Mouse (Mus musculus) CH12.LX (cell line): ENCODE results near the gene Flywch2. TPM values are rescaled to one million over a fixed set of nuclear protein-coding genes. Genes with fewer than 3 reads are reported as not detected.

ENCODE experiments used
- DNase-seq: peaks from one replicate; pipeline ENCODE4 v3.0.0-alpha.2; 2013; ENCODE audit errors: extremely low read depth
- H3K27ac ChIP-seq: 2 replicates; pipeline ENCODE4 v1.5.1; 2012; ENCODE audit warnings: low read depth, mild to moderate bottlenecking, control low read depth, moderate library complexity; ENCODE audit not compliant: insufficient read depth
- H3K27me3 ChIP-seq: replicated peaks from 2 replicates; pipeline ENCODE3; 2012; ENCODE audit warnings: inconsistent platforms
- H3K36me3 ChIP-seq, 2 experiments: replicated peaks in 1 of 2; 2 replicates each; pipeline versions ENCODE3 to v1.6.1; 2012; ENCODE audit warnings: inconsistent platforms in 1 of 2, low read length in 1 of 2, mild to moderate bottlenecking in 1 of 2, mixed read lengths in 1 of 2, moderate library complexity in 1 of 2; ENCODE audit not compliant: control insufficient read depth in 1 of 2, insufficient read depth in 1 of 2
- H3K4me1 ChIP-seq, 2 experiments: 2 replicates each; pipeline ENCODE4 v1.6.1; 2012; ENCODE audit warnings: inconsistent platforms in 1 of 2, moderate library complexity in 1 of 2; ENCODE audit not compliant: insufficient read depth in 2 of 2, control insufficient read depth in 1 of 2
- H3K4me2 ChIP-seq: 2 replicates; pipeline ENCODE4 v1.6.1; 2012; ENCODE audit warnings: low read depth, mild to moderate bottlenecking, control low read depth; ENCODE audit not compliant: poor library complexity, insufficient read depth, severe bottlenecking
- H3K4me3 ChIP-seq, 3 experiments: fragments of 150-350 bp in 1 of 3; sonication (generic) in 1 of 3; replicated peaks in 1 of 3; 2 replicates each; pipeline versions ENCODE3 to v1.5.1; 2011 to 2012; ENCODE audit warnings: low read depth in 2 of 3, low read length in 2 of 3, mild to moderate bottlenecking in 2 of 3, moderate library complexity in 2 of 3, control low read depth in 1 of 3, improper control_type of control experiment in 1 of 3, inconsistent platforms in 1 of 3, mixed read lengths in 1 of 3; ENCODE audit not compliant: poor library complexity in 1 of 3
- H3K79me2 ChIP-seq: replicated peaks from 2 replicates; pipeline ENCODE4 v1.6.1; 2012; ENCODE audit warnings: mild to moderate bottlenecking, moderate library complexity; ENCODE audit not compliant: control insufficient read depth, poor library complexity, insufficient read depth, severe bottlenecking; ENCODE audit errors: extremely low read depth
- H3K9ac ChIP-seq: 2 replicates; pipeline ENCODE4 v1.6.1; 2012; ENCODE audit warnings: low read depth, mild to moderate bottlenecking, control low read depth, moderate library complexity; ENCODE audit not compliant: insufficient read depth
- H3K9me3 ChIP-seq: replicated peaks from 2 replicates; pipeline ENCODE3; 2012; ENCODE audit warnings: low read length, inconsistent platforms, mixed read lengths
- BHLHE40 ChIP-seq: IDR thresholded peaks from 2 replicates; pipeline ENCODE4 v1.6.1; 2011; ENCODE audit warnings: mild to moderate bottlenecking, low read depth, low read length, improper control_type of control experiment
- CTCF ChIP-seq, 2 experiments: IDR thresholded peaks in 1 of 2; conservative IDR thresholded peaks in 1 of 2; 2 replicates each; pipeline ENCODE4 v1.5.1; 2011 to 2012; ENCODE audit warnings: low read depth in 2 of 2, low read length in 2 of 2, improper control_type of control experiment in 1 of 2, inconsistent platforms in 1 of 2, mild to moderate bottlenecking in 1 of 2, moderate library complexity in 1 of 2
- E2F4 ChIP-seq: IDR thresholded peaks from 2 replicates; pipeline ENCODE4 v1.6.1; 2011; ENCODE audit warnings: low read depth, low read length, improper control_type of control experiment; ENCODE audit not compliant: insufficient replicate concordance
- ELF1 ChIP-seq: IDR thresholded peaks from 2 replicates; pipeline ENCODE4 v1.6.1; 2014; ENCODE audit warnings: low read depth, mild to moderate bottlenecking, inconsistent platforms, low read length, improper control_type of control experiment
- EP300 ChIP-seq: IDR thresholded peaks from 2 replicates; pipeline ENCODE4 v1.6.1; 2011; ENCODE audit warnings: low read length, improper control_type of control experiment
- JUND ChIP-seq: conservative IDR thresholded peaks from 2 replicates; pipeline ENCODE4 v1.6.1; 2011; ENCODE audit warnings: low read depth, low read length, improper control_type of control experiment
- MAX ChIP-seq: IDR thresholded peaks from 2 replicates; pipeline ENCODE4 v1.6.1; 2011; ENCODE audit warnings: low read length, improper control_type of control experiment
- MXI1 ChIP-seq: IDR thresholded peaks from 2 replicates; pipeline ENCODE4 v1.6.1; 2011; ENCODE audit warnings: mild to moderate bottlenecking, low read depth, low read length, improper control_type of control experiment
- NELFE ChIP-seq: IDR thresholded peaks from 2 replicates; pipeline ENCODE4 v1.6.1; 2011; ENCODE audit warnings: low read depth, low read length, improper control_type of control experiment
- RCOR1 ChIP-seq: conservative IDR thresholded peaks from 2 replicates; pipeline ENCODE4 v1.6.1; 2012; ENCODE audit warnings: low read depth, mild to moderate bottlenecking, inconsistent platforms, low read length, improper control_type of control experiment
- SIN3A ChIP-seq: IDR thresholded peaks from 2 replicates; pipeline ENCODE4 v1.6.1; 2012; ENCODE audit warnings: low read length, improper control_type of control experiment, inconsistent platforms
- SMC3 ChIP-seq: IDR thresholded peaks from 2 replicates; pipeline ENCODE4 v1.6.1; 2011; ENCODE audit warnings: low read depth, low read length, improper control_type of control experiment
- TBP ChIP-seq: conservative IDR thresholded peaks from 2 replicates; pipeline ENCODE4 v1.6.1; 2011; ENCODE audit warnings: low read depth, low read length, improper control_type of control experiment
- TCF12 ChIP-seq: IDR thresholded peaks from 2 replicates; pipeline ENCODE4 v1.6.1; 2014; ENCODE audit warnings: low read depth, mild to moderate bottlenecking, inconsistent platforms, low read length, improper control_type of control experiment
- UBTF ChIP-seq: IDR thresholded peaks from 2 replicates; pipeline ENCODE4 v1.6.1; 2012; ENCODE audit warnings: low read depth, mild to moderate bottlenecking, inconsistent platforms, low read length, improper control_type of control experiment, moderate library complexity
- ZC3H11A ChIP-seq: IDR thresholded peaks from 2 replicates; pipeline ENCODE4 v1.6.1; 2012; ENCODE audit warnings: low read depth, mild to moderate bottlenecking, inconsistent platforms, low read length, improper control_type of control experiment
- ZKSCAN1 ChIP-seq: IDR thresholded peaks from 2 replicates; pipeline ENCODE4 v1.6.1; 2012; ENCODE audit warnings: low read depth, inconsistent platforms, low read length, improper control_type of control experiment, borderline replicate concordance
- ZMIZ1 ChIP-seq: IDR thresholded peaks from 2 replicates; pipeline ENCODE4 v1.6.1; 2012; ENCODE audit warnings: low read depth, mild to moderate bottlenecking, inconsistent platforms, low read length, improper control_type of control experiment
- ZNF384 ChIP-seq: IDR thresholded peaks from 2 replicates; pipeline ENCODE4 v1.6.1; 2012; ENCODE audit warnings: low read depth, low read length, improper control_type of control experiment, inconsistent platforms
- dilution Hi-C: fragments of 300-500 bp; cut with MboI; formaldehyde crosslinking; loops from 2 replicates; pipeline ENCODE4 v1.14.3; 2020; ENCODE audit warnings: low sequenced_read_pairs; ENCODE audit not compliant: extremely low pct_unique_long_range_greater_than_20kb, extremely low pct_ligation_motif_present
- in situ Hi-C: fragments of 300-500 bp; cut with MboI; formaldehyde crosslinking; loops from 3 replicates; pipeline ENCODE4 v1.14.3; 2019; ENCODE audit warnings: low sequenced_read_pairs, low pct_ligation_motif_present, low pct_unique_long_range_greater_than_20kb, mixed read lengths
- polyA plus RNA-seq: library from polyadenylated mRNA; unstranded; fragments of >175 nt; gene quantifications from 2 replicates; pipeline ENCODE4 v1.2.1, GENCODE M21; 2012; ENCODE audit warnings: low read depth; ENCODE audit not compliant: insufficient read length
- total RNA-seq, 2 experiments: library from RNA; depleted of rRNA; stranded (reverse); fragments of 300-350 nt in 1 of 2; fragments of >200 nt in 1 of 2; gene quantifications; 2 replicates each; pipeline ENCODE4 v1.2.3; 2012 to 2014

Gene Flywch2
- total and polyA plus RNA-seq, 3 experiments: not detected

GRCm38 (mm10) chr17:23795323-23795722, 9.4 kb upstream of the Flywch2 start:
- dilution Hi-C loops: no loop called here
- H3K27ac ChIP-seq: no peak overlapping the region
- peaks cover 0 to 9% of the 10 kb centered on the region in 2 experiments; a peak in 1 of 4 replicates for H3K4me1 ChIP-seq
- no peak overlapping the region for H3K9ac ChIP-seq
- DNase-seq: no peak
- no peaks in the 10 kb centered on the region for H3K9me3 ChIP-seq
- in situ Hi-C loops: no loop called here
- no peak overlapping the region for H3K4me3 ChIP-seq
- no peaks in the 10 kb centered on the region for H3K36me3 ChIP-seq
- no peaks in the 10 kb centered on the region for H3K27me3 ChIP-seq
- no peaks in the 10 kb centered on the region; the same call in 1 of the 2 replicates for H3K79me2 ChIP-seq
- no peak for TF ChIP-seq UBTF
- no peak for TF ChIP-seq ZC3H11A
- no peak overlapping the region for H3K4me2 ChIP-seq

GRCm38 (mm10) chr17:23791079-23791357, 5.1 kb upstream of the Flywch2 start:
- in situ Hi-C loops: no loop called here
- dilution Hi-C loops: no loop called here
- H3K27me3 ChIP-seq: no peaks in the 10 kb centered on the region
- H3K79me2 ChIP-seq: no peaks in the 10 kb centered on the region
- no peaks in the 10 kb centered on the region for H3K36me3 ChIP-seq
- TF ChIP-seq RCOR1 (no peak), SIN3A (no peak), TBP (no peak), BHLHE40 (no peak), CTCF (conservative IDR thresholded peaks at IDR 0.05 in 1 of 2, IDR thresholded peaks at IDR 0.05 in 1 of 2; ENCODE audit: low read depth in 2 of 2, low read length in 2 of 2) (no peak), TCF12 (no peak), MAX (no peak), ZKSCAN1 (no peak), JUND (no peak), UBTF (no peak), NELFE (no peak), ZMIZ1 (no peak), ZNF384 (no peak), EP300 (no peak), SMC3 (no peak), MXI1 (no peak), E2F4 (no peak), ZC3H11A (no peak), ELF1 (no peak)
- TF ChIP-seq, all 38 proteins: peak for 0
- H3K4me3 ChIP-seq: no peak overlapping the region
- no peaks in the 10 kb centered on the region for H3K4me1 ChIP-seq
- H3K9ac ChIP-seq: no peak overlapping the region
- DNase-seq: no peak
- H3K9me3 ChIP-seq: no peaks in the 10 kb centered on the region
- no peak overlapping the region for H3K27ac ChIP-seq
- H3K4me2 ChIP-seq: no peak overlapping the region
